Mouse (Mus musculus) erythroblast, embryonic 14.5 days (primary cell): ENCODE data around the gene Syngr4.

Experiments
- GATA1 ChIP-seq: IDR thresholded peaks from 2 replicates; pipeline ENCODE4 v1.6.1; 2012; ENCODE audit warnings: low read length, inconsistent platforms, mixed read lengths
- TAL1 ChIP-seq: IDR thresholded peaks from 3 replicates; pipeline ENCODE4 v1.6.1; 2012; ENCODE audit warnings: low read length, inconsistent platforms, mixed read lengths

DNA sequence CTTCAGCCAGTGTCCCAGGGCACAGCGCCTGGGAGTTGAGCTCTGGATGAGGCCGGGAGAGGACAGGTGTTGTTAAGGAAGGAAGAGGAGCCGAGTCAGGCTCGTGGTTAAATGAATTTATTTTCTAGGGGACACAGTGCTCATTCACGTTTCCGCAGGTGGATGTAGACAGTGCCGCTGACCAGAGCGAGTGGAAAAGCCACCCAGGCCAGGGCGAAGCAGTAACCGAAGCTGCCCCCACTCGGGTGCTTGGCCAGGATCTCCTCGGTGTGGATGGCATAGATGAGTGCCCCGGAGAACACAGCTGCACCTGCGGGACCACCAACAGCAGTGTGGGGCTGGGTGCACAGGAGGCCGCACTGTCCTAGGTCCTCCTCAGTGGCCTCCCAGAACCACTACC lies 21.4 kb upstream of the Syngr4 start:
- TF ChIP-seq TAL1 (no peak), GATA1 (no peak)
